Mouse (Mus musculus): Measurements from ENCODE around the gene Plin1. TPM values are rescaled to one million over a fixed set of nuclear protein-coding genes. Genes with fewer than 3 reads are reported as not detected.
A peak's percentile ranks its signal among the peaks of the same experiment; 100 is the strongest.

Gene Plin1
- polyA plus RNA-seq (2014; fragmentation: Nextera tagmentation; extraction: Ambion mirVana) = not detected in 2 replicates

DNA sequence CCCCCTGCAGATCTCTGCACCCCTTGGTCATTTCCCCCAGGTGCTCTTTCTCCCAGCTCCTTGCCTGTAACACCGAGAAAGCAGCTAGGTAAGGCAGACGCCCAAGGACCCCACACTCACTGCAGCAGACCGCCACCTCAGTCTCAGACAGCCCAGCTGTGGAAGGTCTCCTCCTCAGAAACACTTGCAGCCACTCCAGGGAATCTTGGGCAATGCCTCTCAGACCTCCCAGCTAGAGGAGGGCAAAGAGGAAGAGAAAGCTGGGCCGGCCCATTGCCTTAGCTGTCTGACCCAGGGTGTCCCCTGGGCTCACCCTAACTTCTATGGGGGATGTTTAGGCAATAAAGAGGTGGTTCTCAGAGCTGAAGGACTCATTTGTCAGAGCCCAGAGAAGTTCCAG is at the start of gene Plin1:
TSS of gene Plin1 (minus strand) at position 282 of the 400 bp plus-strand sequence.
- WGBS (ENCODE audit: insufficient replicate concordance) = 55% methylated on average over 4 of the region's 4 CpGs
- Histone ChIP-seq H3K4me3 (ENCODE audit: low read depth, low read length) (no peak within 1 kb of the TSS), H3K4me2 (no peak within 1 kb of the TSS), H3K4me1 (ENCODE audit: control insufficient read depth, insufficient read depth, low read length) (no peaks in the 10 kb centered on the region), H3K36me3 (ENCODE audit: control insufficient read depth, insufficient read depth, low read length) (no peaks in the 10 kb centered on the region), H3K9ac (ENCODE audit: low read depth, low read length) (no peak within 1 kb of the TSS), H3K9me3 (replicated peaks; ENCODE audit: control insufficient read depth, low read length) (no peaks in the 10 kb centered on the region), H3K27me3 (ENCODE audit: control insufficient read depth, insufficient read depth, low read length) (peaks cover 11% of the 10 kb centered on the region), H3K27ac (ENCODE audit: low read depth, low read length) (no peak within 1 kb of the TSS)
- ATAC-seq (replicated peaks; ENCODE audit: insufficient number of reproducible peaks, low FRiP score, low TSS enrichment) = no peak

DNA sequence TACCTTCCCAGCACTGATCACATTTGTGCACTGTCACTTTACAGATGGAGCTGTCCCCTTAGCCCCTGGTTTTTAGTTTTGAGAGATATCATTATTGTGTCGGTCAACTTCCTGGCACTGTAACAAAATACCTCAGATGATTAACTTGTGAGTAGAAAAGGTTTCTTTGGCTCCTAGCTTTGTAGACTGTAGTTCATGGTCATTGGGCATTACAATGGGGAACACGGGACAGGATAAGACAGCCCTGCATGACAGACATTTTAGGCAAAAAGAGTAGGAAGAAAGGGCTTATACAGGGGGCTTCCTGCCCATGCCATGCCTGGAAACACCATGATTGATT is 49.8 kb upstream of the Plin1 start:
- H3K9me3 ChIP-seq (replicated peaks; ENCODE audit: control insufficient read depth, low read length) = no peaks in the 10 kb centered on the region
- H3K27ac ChIP-seq (ENCODE audit: low read depth, low read length) = no peak overlapping the region
- no peak overlapping the region for H3K4me3 ChIP-seq (ENCODE audit: low read depth, low read length)
- no peak overlapping the region for H3K4me2 ChIP-seq
- H3K9ac ChIP-seq (ENCODE audit: low read depth, low read length) = no peak overlapping the region
- H3K36me3 ChIP-seq (ENCODE audit: control insufficient read depth, insufficient read depth, low read length) = no peaks in the 10 kb centered on the region
- H3K27me3 ChIP-seq (ENCODE audit: control insufficient read depth, insufficient read depth, low read length) = peaks cover 1% of the 10 kb centered on the region; the same call in 1 of the 2 replicates
- ATAC-seq (replicated peaks; ENCODE audit: insufficient number of reproducible peaks, low FRiP score, low TSS enrichment) = no peak
- WGBS (ENCODE audit: insufficient replicate concordance) = 79% methylated on average over 2 of the region's 2 CpGs
- peaks cover 7% of the 10 kb centered on the region for H3K4me1 ChIP-seq (ENCODE audit: control insufficient read depth, insufficient read depth, low read length)

DNA sequence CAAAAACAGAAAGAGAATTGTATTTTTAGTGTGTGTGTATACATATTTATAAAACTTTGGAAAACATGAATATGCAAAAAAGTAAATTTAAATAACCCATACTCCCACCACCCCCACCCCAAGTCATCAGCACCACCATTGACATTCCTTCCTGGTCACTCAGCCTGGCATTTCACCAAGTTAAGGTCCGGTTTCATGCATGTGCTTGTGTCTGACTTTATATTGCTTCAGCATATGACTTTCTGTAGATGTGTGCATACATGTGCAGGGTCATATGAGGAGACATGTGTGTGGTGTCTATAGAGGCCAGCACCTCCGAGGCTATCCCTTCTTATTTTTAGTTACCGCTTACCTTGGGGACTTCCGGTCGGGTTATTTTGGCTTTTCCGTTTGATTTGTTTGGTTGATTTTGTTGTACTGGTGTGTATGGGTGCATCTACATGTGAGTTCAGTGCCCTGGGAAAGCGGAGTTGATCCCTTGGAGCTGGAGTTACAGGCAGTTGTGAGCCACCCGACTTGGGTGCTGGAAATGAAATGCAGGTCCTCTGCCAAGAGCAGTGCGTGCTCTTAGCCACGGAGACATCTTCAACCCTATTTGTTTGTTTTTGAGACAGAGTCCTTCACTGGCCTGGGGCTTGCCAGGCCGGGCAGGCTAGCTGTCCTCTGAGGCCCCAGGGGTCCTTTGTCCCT is 49.3 kb upstream of the Plin1 start:
- Histone ChIP-seq H3K9ac (ENCODE audit: low read depth, low read length) (no peak overlapping the region), H3K4me3 (ENCODE audit: low read depth, low read length) (no peak overlapping the region), H3K27me3 (ENCODE audit: control insufficient read depth, insufficient read depth, low read length) (no peaks in the 10 kb centered on the region), H3K4me1 (ENCODE audit: control insufficient read depth, insufficient read depth, low read length) (peaks cover 7% of the 10 kb centered on the region), H3K4me2 (no peak overlapping the region), H3K9me3 (replicated peaks; ENCODE audit: control insufficient read depth, low read length) (no peaks in the 10 kb centered on the region), H3K27ac (ENCODE audit: low read depth, low read length) (no peak overlapping the region), H3K36me3 (ENCODE audit: control insufficient read depth, insufficient read depth, low read length) (no peaks in the 10 kb centered on the region)
- 75% methylated on average over 11 of the region's 11 CpGs for WGBS (ENCODE audit: insufficient replicate concordance)
- no peak for ATAC-seq (replicated peaks; ENCODE audit: insufficient number of reproducible peaks, low FRiP score, low TSS enrichment)

DNA sequence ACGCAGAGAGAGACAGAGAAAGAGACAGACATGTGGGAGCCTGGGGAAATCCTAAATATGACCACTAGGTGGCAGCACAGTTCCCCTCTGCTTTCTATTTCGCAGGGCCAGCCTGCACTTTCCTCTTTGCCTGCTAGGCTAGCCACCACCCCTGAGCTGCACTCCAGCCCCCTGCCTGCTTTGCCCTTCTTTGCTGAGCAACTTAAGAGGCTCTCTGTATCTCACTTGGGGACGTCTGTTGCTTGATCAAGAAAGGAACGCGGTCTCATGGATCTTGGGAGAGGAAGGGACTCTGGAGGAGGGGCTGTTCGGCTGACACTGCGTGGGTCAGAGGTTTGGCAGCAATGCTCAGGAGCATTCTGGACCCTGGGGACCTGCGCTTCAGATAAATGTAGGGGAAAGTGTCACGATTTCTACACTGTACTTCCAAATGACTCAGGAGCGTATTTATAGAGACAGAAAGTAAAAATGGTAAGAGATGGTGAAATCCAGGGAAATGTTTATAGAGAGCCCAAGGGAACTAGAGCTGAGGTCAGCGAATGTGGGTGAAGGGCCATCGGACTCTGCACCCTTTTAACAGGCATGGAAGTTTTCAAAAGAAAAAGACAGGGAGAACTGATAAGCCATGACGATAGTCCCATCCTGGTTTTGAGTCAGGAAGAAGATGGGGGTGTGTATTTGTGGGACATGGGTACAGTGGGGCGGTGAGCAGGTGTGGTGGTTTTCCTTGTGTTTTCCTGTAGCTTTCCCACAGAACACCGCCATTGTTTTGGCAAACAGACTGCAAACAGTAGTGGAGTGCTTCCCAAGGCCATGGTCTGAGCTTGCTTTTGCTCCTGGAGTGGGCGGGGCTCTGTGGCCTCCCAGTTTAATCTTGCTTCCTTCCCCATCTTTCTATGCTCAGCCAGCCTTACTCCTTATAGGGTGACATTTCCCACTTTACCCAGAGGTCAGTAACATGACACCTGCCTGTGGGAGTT is 48.2 kb upstream of the Plin1 start:
- Histone ChIP-seq H3K9ac (ENCODE audit: low read depth, low read length) (peak overlapping the region; percentile 62), H3K36me3 (ENCODE audit: control insufficient read depth, insufficient read depth, low read length) (no peaks in the 10 kb centered on the region), H3K27ac (ENCODE audit: low read depth, low read length) (no peak overlapping the region), H3K4me2 (peak overlapping the region; percentile 66), H3K27me3 (ENCODE audit: control insufficient read depth, insufficient read depth, low read length) (no peaks in the 10 kb centered on the region), H3K9me3 (replicated peaks; ENCODE audit: control insufficient read depth, low read length) (no peaks in the 10 kb centered on the region), H3K4me1 (ENCODE audit: control insufficient read depth, insufficient read depth, low read length) (peaks cover 7% of the 10 kb centered on the region), H3K4me3 (ENCODE audit: low read depth, low read length) (peak overlapping the region; percentile 29)
- WGBS (ENCODE audit: insufficient replicate concordance) = 23% methylated on average over 16 of the region's 16 CpGs
- no peak for ATAC-seq (replicated peaks; ENCODE audit: insufficient number of reproducible peaks, low FRiP score, low TSS enrichment)

DNA sequence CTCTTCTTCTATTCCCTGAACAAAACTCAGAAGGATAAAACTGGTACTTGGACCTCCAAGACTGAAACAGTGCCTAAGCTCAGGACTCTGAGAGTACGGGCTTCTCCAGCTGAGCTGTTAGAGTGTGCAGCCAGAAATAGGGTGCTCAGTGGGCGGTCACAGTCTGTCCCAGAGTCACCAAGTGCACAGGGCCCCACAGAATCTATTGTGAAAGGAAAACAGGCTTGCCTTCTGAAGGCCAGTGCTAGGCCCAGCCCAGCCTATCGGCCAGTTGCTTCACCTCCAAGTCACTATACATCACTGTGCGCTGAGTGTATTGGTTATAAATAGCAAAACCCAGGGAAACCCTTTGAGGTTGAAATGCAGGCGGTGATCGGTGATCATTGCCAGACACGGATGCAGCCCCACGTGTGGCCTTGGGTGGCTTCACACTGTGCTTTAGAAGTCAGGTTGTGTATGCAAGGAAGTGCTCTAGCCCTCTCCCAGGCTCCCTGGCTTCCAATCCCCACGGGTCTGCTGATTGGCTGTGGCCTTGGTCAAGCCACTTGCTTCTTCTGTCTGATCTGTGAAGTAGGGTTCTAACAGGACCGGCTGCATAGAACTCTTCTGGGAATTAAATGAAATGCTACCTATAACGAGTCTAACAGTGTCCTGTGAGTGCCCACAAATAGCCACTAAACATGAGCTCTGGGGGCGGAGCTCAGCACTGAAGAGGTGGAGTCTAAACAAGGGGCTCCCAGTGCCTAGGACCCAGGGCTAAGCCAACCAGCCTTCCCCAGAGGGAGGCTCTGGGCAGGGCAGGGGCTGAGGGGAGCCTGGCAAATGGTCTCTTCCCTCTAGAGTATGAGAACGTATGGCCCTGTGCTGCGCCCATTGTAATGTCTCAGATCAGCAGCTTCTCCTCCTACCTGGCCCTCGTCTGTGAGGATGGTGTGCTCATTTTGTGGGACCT is 39.1 kb upstream of the Plin1 start:
- Histone ChIP-seq H3K9me3 (replicated peaks; ENCODE audit: control insufficient read depth, low read length) (no peaks in the 10 kb centered on the region), H3K4me1 (ENCODE audit: control insufficient read depth, insufficient read depth, low read length) (peaks cover 12% of the 10 kb centered on the region), H3K27me3 (ENCODE audit: control insufficient read depth, insufficient read depth, low read length) (no peaks in the 10 kb centered on the region), H3K9ac (ENCODE audit: low read depth, low read length) (peak overlapping the region; percentile 28), H3K4me2 (peak overlapping the region; percentile 21; the same call in 1 of the 2 replicates), H3K27ac (ENCODE audit: low read depth, low read length) (peak overlapping the region; percentile 77), H3K36me3 (ENCODE audit: control insufficient read depth, insufficient read depth, low read length) (no peaks in the 10 kb centered on the region), H3K4me3 (ENCODE audit: low read depth, low read length) (no peak overlapping the region)
- ATAC-seq (replicated peaks; ENCODE audit: insufficient number of reproducible peaks, low FRiP score, low TSS enrichment) = peak; percentile 60
- 33% methylated on average over 15 of the region's 15 CpGs for WGBS (ENCODE audit: insufficient replicate concordance)

DNA sequence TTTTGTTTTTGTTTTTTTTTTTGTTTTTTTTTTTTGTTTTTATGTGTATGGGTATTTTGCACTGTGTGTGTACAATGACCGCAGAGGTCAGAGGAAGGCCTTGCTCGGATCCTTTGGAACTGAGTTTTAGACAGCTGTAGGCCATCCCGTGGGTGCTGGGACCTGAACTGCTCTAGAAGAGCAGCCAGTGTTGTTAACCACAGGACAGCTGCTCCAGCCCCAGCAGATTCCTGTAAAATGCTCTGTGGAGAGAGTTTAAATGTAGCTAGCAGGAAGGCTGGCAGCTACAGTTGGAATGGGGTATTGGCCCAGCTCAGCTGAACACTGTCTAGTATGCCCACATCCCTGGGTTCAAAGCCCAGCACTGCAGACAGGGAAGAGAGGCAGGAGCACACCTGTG is 37.0 kb upstream of the Plin1 start:
- 75% methylated on average over 3 of the region's 3 CpGs for WGBS (ENCODE audit: insufficient replicate concordance)
- no peak for ATAC-seq (replicated peaks; ENCODE audit: insufficient number of reproducible peaks, low FRiP score, low TSS enrichment)
- Histone ChIP-seq H3K9me3 (replicated peaks; ENCODE audit: control insufficient read depth, low read length) (no peaks in the 10 kb centered on the region), H3K27me3 (ENCODE audit: control insufficient read depth, insufficient read depth, low read length) (no peaks in the 10 kb centered on the region), H3K27ac (ENCODE audit: low read depth, low read length) (no peak overlapping the region), H3K9ac (ENCODE audit: low read depth, low read length) (no peak overlapping the region), H3K4me1 (ENCODE audit: control insufficient read depth, insufficient read depth, low read length) (peaks cover 12% of the 10 kb centered on the region), H3K36me3 (ENCODE audit: control insufficient read depth, insufficient read depth, low read length) (no peaks in the 10 kb centered on the region), H3K4me2 (no peak overlapping the region), H3K4me3 (ENCODE audit: low read depth, low read length) (no peak overlapping the region)

DNA sequence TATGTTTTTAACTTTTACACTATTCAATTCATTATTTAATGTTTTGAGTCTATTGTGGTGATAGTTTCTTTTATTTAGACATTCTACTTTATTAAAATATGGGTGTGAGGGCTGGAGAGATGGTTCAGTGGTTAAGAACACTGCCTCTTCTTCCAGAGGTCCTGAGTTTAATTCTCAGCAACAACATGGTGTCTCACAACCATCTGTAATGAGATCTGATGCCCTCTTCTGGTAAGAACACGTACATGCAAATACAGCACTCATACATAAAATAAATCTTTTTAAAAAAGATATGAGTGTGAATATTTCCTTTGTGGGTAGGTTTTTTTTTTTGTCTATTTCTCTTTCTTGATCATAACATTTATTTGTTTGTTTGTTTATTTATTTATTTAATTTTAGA is 33.3 kb upstream of the Plin1 start:
- no peak overlapping the region for H3K4me3 ChIP-seq (ENCODE audit: low read depth, low read length)
- no peak overlapping the region for H3K27ac ChIP-seq (ENCODE audit: low read depth, low read length)
- 46% methylated on average over 1 of the region's 1 CpGs for WGBS (ENCODE audit: insufficient replicate concordance)
- H3K4me2 ChIP-seq = no peak overlapping the region
- peaks cover 2% of the 10 kb centered on the region for H3K4me1 ChIP-seq (ENCODE audit: control insufficient read depth, insufficient read depth, low read length)
- no peaks in the 10 kb centered on the region for H3K27me3 ChIP-seq (ENCODE audit: control insufficient read depth, insufficient read depth, low read length)
- H3K9me3 ChIP-seq (replicated peaks; ENCODE audit: control insufficient read depth, low read length) = no peaks in the 10 kb centered on the region
- H3K36me3 ChIP-seq (ENCODE audit: control insufficient read depth, insufficient read depth, low read length) = no peaks in the 10 kb centered on the region
- no peak overlapping the region for H3K9ac ChIP-seq (ENCODE audit: low read depth, low read length)
- ATAC-seq (replicated peaks; ENCODE audit: insufficient number of reproducible peaks, low FRiP score, low TSS enrichment) = no peak

DNA sequence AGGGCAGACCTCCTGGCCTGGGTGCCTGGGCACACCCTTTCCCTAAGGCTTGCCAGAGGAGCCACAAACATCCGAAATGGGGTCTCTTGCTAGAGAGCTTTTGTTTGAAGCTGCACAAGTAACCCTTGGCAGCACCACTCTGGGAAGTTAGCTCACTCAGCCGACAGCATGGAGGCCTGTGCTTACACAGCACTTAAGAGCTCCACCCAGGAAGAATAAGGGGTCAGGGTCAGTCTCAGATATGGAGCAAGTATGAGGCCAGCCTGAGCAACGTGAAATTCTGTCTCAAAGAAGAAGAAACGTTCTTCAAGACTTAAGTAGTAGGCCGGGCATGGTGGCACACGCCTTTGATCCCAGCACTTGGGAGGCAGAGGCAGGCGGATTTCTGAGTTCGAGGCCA is 29.4 kb upstream of the Plin1 start:
- WGBS (ENCODE audit: insufficient replicate concordance) = 71% methylated on average over 8 of the region's 8 CpGs
- no peak for ATAC-seq (replicated peaks; ENCODE audit: insufficient number of reproducible peaks, low FRiP score, low TSS enrichment)
- no peaks in the 10 kb centered on the region for H3K9me3 ChIP-seq (replicated peaks; ENCODE audit: control insufficient read depth, low read length)
- H3K27me3 ChIP-seq (ENCODE audit: control insufficient read depth, insufficient read depth, low read length) = no peaks in the 10 kb centered on the region
- no peaks in the 10 kb centered on the region for H3K36me3 ChIP-seq (ENCODE audit: control insufficient read depth, insufficient read depth, low read length)
- no peak overlapping the region for H3K27ac ChIP-seq (ENCODE audit: low read depth, low read length)
- no peaks in the 10 kb centered on the region for H3K4me1 ChIP-seq (ENCODE audit: control insufficient read depth, insufficient read depth, low read length)
- H3K9ac ChIP-seq (ENCODE audit: low read depth, low read length) = no peak overlapping the region
- H3K4me2 ChIP-seq = no peak overlapping the region
- no peak overlapping the region for H3K4me3 ChIP-seq (ENCODE audit: low read depth, low read length)
